Mouse (Mus musculus) stomach, embryonic 15.5 days (tissue): ENCODE measurements around the gene Tgm3. TPM values are rescaled to one million over a fixed set of nuclear protein-coding genes. Genes with fewer than 3 reads are reported as not detected.

Experiments used
- ATAC-seq: fragments of 200-750 bp; cut with Nextera tagmentation; 2 replicates; pipeline ENCODE4 v1.8.0; 2017; ENCODE audit warnings: low read depth, moderate number of reproducible peaks, moderate TSS enrichment; ENCODE audit not compliant: insufficient read depth, low FRiP score
- H3K27ac ChIP-seq: fragments of 300-500 bp; sonication (generic); 2 replicates; pipeline ENCODE4 v1.5.1; 2015; ENCODE audit warnings: mild to moderate bottlenecking, inconsistent platforms
- H3K27me3 ChIP-seq: fragments of 300-500 bp; sonication (generic); replicated peaks from 2 replicates; pipeline ENCODE4 v1.6.1; 2015; ENCODE audit warnings: inconsistent platforms
- H3K36me3 ChIP-seq: fragments of 300-500 bp; sonication (generic); 2 replicates; pipeline ENCODE4 v1.6.1; 2015; ENCODE audit warnings: inconsistent platforms
- H3K4me1 ChIP-seq: fragments of 300-500 bp; sonication (generic); 2 replicates; pipeline ENCODE4 v1.6.1; 2015; ENCODE audit warnings: inconsistent platforms
- H3K4me2 ChIP-seq: fragments of 300-500 bp; sonication (generic); 2 replicates; pipeline ENCODE4 v1.6.1; 2015; ENCODE audit warnings: mild to moderate bottlenecking, inconsistent platforms
- H3K4me3 ChIP-seq: fragments of 300-500 bp; sonication (generic); replicated peaks from 2 replicates; pipeline ENCODE4 v1.5.1; 2015; ENCODE audit warnings: inconsistent platforms
- H3K9ac ChIP-seq: fragments of 300-500 bp; sonication (generic); 2 replicates; pipeline ENCODE4 v1.6.1; 2015; ENCODE audit warnings: inconsistent platforms
- H3K9me3 ChIP-seq: fragments of 300-500 bp; sonication (generic); 2 replicates; pipeline ENCODE4 v1.6.1; 2016; ENCODE audit warnings: inconsistent platforms
- WGBS: fragments of 180-500 bp; shearing (Covaris S2); methylation state at CpG from one replicate; pipeline ENCODE4 v1.1.7; 2015; 5-methylcytosine and 5-hydroxymethylcytosine counted together
- polyA plus RNA-seq: library from polyadenylated mRNA; unstranded; fragments of >200 nt; fragmentation: Nextera tagmentation; extraction: Ambion mirVana; gene quantifications from 2 replicates; pipeline ENCODE4 v1.2.1, GENCODE M21; 2015

Tgm3 gene
- polyA plus RNA-seq, 1 experiment from 2014 or later = 1.3 TPM

DNA sequence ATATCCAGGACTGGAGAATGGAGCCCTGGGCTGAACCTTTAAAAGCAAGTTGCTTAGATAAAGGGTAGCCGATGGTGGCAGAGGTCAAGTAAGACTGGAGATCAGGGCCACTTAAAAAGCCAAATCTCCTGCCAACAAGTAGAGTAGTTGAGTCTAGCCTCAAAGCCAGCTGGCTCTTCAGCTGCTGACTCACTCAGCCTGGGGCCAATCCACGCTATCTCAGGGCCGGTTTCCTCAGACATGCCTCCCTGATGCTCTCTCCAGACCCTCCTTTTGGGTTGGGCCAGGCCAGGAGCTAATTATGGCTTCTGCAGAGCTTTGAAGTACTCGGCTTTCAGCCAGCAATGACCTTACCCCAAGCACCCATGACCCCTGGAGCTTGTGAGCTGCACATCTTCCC is 15.7 kb downstream of the Tgm3 start:
- Histone ChIP-seq H3K27me3 (no peaks in the 10 kb centered on the region), H3K9ac (no peak overlapping the region), H3K4me3 (no peak overlapping the region), H3K27ac (no peak overlapping the region), H3K36me3 (no peaks in the 10 kb centered on the region), H3K9me3 (no peaks in the 10 kb centered on the region), H3K4me1 (no peaks in the 10 kb centered on the region), H3K4me2 (no peak overlapping the region)
- no peak for ATAC-seq
- 61% methylated on average over 4 of the region's 4 CpGs for WGBS

DNA sequence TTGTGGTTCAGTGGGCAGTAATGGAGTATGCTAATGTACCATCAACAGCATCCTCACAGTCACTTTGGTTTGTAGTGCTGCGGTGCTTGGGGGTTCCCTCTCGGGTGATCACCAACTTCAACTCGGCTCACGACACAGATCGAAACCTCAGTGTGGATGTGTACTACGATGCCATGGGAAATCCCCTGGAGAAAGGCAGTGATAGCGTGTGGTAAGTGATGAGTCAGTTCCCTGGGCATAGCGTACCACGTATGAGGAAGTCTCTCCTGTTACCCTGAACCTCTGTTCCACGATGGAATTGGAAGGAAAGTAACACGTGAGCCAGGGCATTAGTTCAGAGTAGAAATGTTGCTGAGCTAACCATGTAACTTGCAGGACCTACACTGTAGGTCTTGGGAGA is 17.7 kb downstream of the Tgm3 start:
- Histone ChIP-seq H3K36me3 (no peaks in the 10 kb centered on the region), H3K9ac (no peak overlapping the region), H3K4me1 (no peaks in the 10 kb centered on the region), H3K27me3 (no peaks in the 10 kb centered on the region), H3K4me2 (no peak overlapping the region), H3K9me3 (no peaks in the 10 kb centered on the region), H3K27ac (no peak overlapping the region), H3K4me3 (no peak overlapping the region)
- 86% methylated on average over 11 of the region's 11 CpGs for WGBS
- no peak for ATAC-seq

- no peak overlapping the region for H3K27ac ChIP-seq
- no peaks in the 10 kb centered on the region for H3K9me3 ChIP-seq
- no peak for ATAC-seq
- H3K4me1 ChIP-seq = no peaks in the 10 kb centered on the region
- WGBS = 66% methylated on average over 3 of the region's 3 CpGs
- no peak overlapping the region for H3K4me2 ChIP-seq
- no peaks in the 10 kb centered on the region for H3K36me3 ChIP-seq
- no peak overlapping the region for H3K9ac ChIP-seq
- H3K27me3 ChIP-seq = no peaks in the 10 kb centered on the region
- no peak overlapping the region for H3K4me3 ChIP-seq
Observed at GRCm38 (mm10) chr2:130032661-130033060, 20.5 kb downstream of the Tgm3 start.

DNA sequence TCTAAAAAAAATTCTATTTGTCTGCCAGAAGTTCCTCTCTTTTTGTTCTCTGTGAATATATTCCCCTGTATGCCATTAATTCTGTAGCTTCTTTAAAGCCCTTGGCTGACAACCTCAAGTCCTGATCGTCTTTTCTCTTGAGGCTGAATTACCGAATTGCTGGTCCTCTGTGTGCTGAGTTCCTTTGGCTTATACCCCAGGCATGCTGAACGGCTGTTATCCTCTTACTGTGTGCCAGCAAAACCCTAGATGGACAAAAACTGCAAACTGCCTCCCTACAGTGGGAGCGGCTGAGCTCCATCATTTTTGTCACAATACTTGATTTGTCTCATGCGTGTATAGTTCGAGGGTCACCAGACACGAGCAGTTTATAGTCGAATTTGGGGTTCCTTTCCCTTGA is 24.7 kb downstream of the Tgm3 start:
- H3K4me1 ChIP-seq = no peaks in the 10 kb centered on the region
- H3K36me3 ChIP-seq = no peaks in the 10 kb centered on the region
- no peak for ATAC-seq
- WGBS = 61% methylated on average over 8 of the region's 8 CpGs
- no peaks in the 10 kb centered on the region for H3K9me3 ChIP-seq
- H3K4me2 ChIP-seq = no peak overlapping the region
- H3K27ac ChIP-seq = no peak overlapping the region
- H3K27me3 ChIP-seq = no peaks in the 10 kb centered on the region
- no peak overlapping the region for H3K4me3 ChIP-seq
- H3K9ac ChIP-seq = no peak overlapping the region

DNA sequence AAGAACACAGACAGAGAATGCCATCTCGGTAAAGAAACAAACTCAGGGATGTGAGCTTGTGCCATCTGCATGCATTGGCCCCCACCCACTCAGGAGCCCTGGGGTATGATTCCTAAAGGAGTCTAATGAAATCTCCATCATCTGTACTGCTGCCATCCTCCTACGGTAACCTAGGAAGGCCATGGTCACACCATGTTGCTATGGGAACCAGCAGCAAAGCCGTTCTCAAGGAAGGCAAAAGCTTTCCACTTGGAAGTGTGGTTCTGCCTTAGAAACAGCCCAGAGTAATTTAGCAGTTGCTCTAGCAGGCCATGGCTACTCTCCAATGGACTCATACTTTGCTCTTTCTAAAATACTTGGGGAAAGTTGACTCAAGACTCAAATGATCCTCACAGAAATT is 26.8 kb downstream of the Tgm3 start:
- H3K4me3 ChIP-seq = no peak overlapping the region
- 58% methylated on average over 3 of the region's 3 CpGs for WGBS
- no peak overlapping the region for H3K27ac ChIP-seq

GRCm38 (mm10) chr2:130040190-130040886 is 28.2 kb downstream of the Tgm3 start:
- no peaks in the 10 kb centered on the region for H3K4me1 ChIP-seq
- WGBS = 81% methylated on average over 6 of the region's 6 CpGs

More for the DNA sequence above, 26.8 kb downstream of the Tgm3 start:
- no peaks in the 10 kb centered on the region for H3K9me3 ChIP-seq
- no peak overlapping the region for H3K4me2 ChIP-seq
- no peaks in the 10 kb centered on the region for H3K27me3 ChIP-seq
- H3K9ac ChIP-seq = no peak overlapping the region
- no peaks in the 10 kb centered on the region for H3K36me3 ChIP-seq
- H3K4me1 ChIP-seq = no peaks in the 10 kb centered on the region
- no peak for ATAC-seq

DNA sequence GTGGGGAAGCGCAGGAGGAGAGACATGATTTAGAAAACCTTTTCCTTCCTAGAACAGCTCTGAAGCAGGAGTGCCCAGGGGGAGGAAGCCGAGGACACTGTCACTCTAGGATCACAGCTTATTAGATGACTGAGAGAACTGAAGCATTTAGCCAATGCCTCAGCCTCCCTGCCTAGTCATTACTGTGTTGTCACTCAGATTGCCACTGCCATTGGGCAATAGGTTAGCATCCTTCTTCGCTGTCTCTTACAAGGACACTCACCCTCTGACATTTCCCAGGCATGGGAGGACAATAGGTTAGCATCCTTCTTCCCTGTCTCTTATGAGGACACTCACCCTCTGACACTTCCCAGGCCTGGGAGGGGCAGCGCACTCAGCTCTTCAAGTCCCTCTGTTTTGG is 31.7 kb downstream of the Tgm3 start:
- Histone ChIP-seq H3K4me2 (no peak overlapping the region), H3K9ac (no peak overlapping the region), H3K9me3 (no peaks in the 10 kb centered on the region), H3K27ac (no peak overlapping the region), H3K4me3 (no peak overlapping the region), H3K27me3 (no peaks in the 10 kb centered on the region), H3K36me3 (no peaks in the 10 kb centered on the region), H3K4me1 (no peaks in the 10 kb centered on the region)
- WGBS = 81% methylated on average over 4 of the region's 4 CpGs
- ATAC-seq = no peak

More at GRCm38 (mm10) chr2:130040190-130040886, 28.2 kb downstream of the Tgm3 start:
- Histone ChIP-seq H3K4me3 (no peak overlapping the region), H3K27ac (no peak overlapping the region), H3K36me3 (no peaks in the 10 kb centered on the region), H3K9me3 (no peaks in the 10 kb centered on the region), H3K4me2 (no peak overlapping the region), H3K27me3 (no peaks in the 10 kb centered on the region), H3K9ac (no peak overlapping the region)
- ATAC-seq = no peak

DNA sequence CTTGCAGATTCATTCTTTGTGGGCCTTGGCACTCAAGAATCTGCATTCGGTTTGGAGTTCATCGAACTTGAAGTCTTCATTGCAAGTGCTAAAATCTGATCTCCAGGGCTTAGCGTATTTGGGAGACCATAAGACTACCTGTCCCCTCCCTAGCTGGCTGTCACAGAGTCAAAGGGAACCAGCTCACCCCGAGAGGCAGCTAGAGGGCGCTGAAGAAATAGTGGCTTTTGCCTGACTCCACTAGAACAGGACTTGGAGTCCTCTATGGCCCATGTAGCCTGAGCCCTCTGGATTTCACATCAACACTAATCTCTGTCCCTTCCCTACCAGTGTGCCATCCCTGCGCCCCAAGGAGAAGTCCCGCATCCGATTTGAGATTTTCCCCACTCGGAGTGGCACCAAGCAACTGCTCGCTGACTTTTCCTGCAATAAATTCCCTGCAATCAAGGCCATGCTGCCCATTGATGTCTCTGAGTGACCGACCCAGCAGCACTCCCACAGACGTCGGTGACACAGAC is 35.8 kb downstream of the Tgm3 start:
- H3K4me2 ChIP-seq = no peak overlapping the region
- no peaks in the 10 kb centered on the region for H3K27me3 ChIP-seq

GRCm38 (mm10) chr2:130048792-130049191 is 36.6 kb downstream of the Tgm3 start:
- H3K36me3 ChIP-seq = no peaks in the 10 kb centered on the region
- no peak overlapping the region for H3K9ac ChIP-seq
- H3K4me2 ChIP-seq = no peak overlapping the region
- 70% methylated on average over 6 of the region's 6 CpGs for WGBS
- no peaks in the 10 kb centered on the region for H3K9me3 ChIP-seq
- no peaks in the 10 kb centered on the region for H3K4me1 ChIP-seq
- no peaks in the 10 kb centered on the region for H3K27me3 ChIP-seq
- ATAC-seq = no peak
- H3K4me3 ChIP-seq = no peak overlapping the region
- no peak overlapping the region for H3K27ac ChIP-seq

More for the DNA sequence above, 35.8 kb downstream of the Tgm3 start:
- Histone ChIP-seq H3K9me3 (no peaks in the 10 kb centered on the region), H3K36me3 (no peaks in the 10 kb centered on the region), H3K4me1 (no peaks in the 10 kb centered on the region), H3K9ac (no peak overlapping the region), H3K4me3 (no peak overlapping the region), H3K27ac (no peak overlapping the region)
- 73% methylated on average over 13 of the region's 13 CpGs for WGBS
- ATAC-seq = no peak

DNA sequence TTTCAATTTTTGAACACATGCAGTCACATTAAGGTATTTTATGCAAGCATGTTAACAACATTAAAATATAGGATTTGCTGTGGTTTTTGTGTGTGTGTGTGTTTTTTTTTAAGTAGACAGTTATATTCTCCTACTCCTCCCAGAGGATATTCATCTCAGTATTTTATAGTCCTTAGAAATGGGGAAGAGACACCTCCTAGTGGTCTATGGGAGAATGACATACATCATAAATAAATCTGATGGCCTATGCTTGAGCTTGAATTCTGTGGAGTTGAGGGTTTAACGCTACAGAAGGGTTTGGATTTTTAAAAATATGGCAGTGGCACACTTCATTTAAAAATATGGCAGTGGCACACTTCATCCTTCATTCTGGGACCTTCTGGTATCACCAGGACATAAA is 46.0 kb downstream of the Tgm3 start:
- no peak for ATAC-seq
- no peaks in the 10 kb centered on the region for H3K36me3 ChIP-seq
- H3K9ac ChIP-seq = no peak overlapping the region
- H3K4me2 ChIP-seq = no peak overlapping the region
- H3K4me3 ChIP-seq = no peak overlapping the region
- 49% methylated on average over 1 of the region's 1 CpGs for WGBS
- no peaks in the 10 kb centered on the region for H3K9me3 ChIP-seq
- no peaks in the 10 kb centered on the region for H3K4me1 ChIP-seq
- H3K27ac ChIP-seq = no peak overlapping the region
- no peaks in the 10 kb centered on the region for H3K27me3 ChIP-seq

- Histone ChIP-seq H3K4me3 (no peak overlapping the region), H3K4me1 (no peaks in the 10 kb centered on the region), H3K9me3 (no peaks in the 10 kb centered on the region), H3K9ac (no peak overlapping the region), H3K27ac (no peak overlapping the region), H3K36me3 (no peaks in the 10 kb centered on the region), H3K4me2 (no peak overlapping the region), H3K27me3 (no peaks in the 10 kb centered on the region)
- no peak for ATAC-seq
- 23% methylated on average over 3 of the region's 3 CpGs for WGBS
Observed at GRCm38 (mm10) chr2:130068228-130068627, 56.1 kb downstream of the Tgm3 start.

GRCm38 (mm10) chr2:130070396-130070795 is 58.2 kb downstream of the Tgm3 start:
- no peaks in the 10 kb centered on the region for H3K36me3 ChIP-seq
- no peak for ATAC-seq
- 76% methylated on average over 2 of the region's 2 CpGs for WGBS
- H3K4me2 ChIP-seq = no peak overlapping the region
- no peak overlapping the region for H3K9ac ChIP-seq
- H3K27ac ChIP-seq = no peak overlapping the region
- H3K27me3 ChIP-seq = no peaks in the 10 kb centered on the region
- no peak overlapping the region for H3K4me3 ChIP-seq
- no peaks in the 10 kb centered on the region for H3K4me1 ChIP-seq
- no peaks in the 10 kb centered on the region for H3K9me3 ChIP-seq
